Mouse (Mus musculus): Measurements from ENCODE around the gene Hlx.

The Hlx gene

DNA sequence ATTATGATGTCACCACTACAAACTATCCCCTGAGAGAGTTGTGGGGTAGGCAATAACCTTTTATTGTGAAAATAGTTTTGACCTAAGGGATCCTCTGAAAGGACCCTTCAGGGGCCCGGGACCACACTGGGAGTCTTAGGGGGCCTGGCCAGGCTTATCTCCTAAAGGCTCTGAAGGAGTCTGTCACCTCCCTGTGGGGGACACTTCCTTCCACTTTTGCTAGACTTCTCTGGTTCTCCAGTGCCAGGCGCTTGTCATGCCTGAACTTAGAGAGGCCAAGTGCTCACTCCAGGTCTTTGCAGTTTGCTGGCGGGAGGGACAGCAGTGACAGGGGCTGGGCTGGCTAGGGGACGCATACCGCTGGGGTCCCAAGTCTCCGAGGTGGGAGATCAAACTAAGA lies 16.3 kb downstream of the Hlx start:
- DNase-seq (ENCODE audit: low spot score): no peak

DNA sequence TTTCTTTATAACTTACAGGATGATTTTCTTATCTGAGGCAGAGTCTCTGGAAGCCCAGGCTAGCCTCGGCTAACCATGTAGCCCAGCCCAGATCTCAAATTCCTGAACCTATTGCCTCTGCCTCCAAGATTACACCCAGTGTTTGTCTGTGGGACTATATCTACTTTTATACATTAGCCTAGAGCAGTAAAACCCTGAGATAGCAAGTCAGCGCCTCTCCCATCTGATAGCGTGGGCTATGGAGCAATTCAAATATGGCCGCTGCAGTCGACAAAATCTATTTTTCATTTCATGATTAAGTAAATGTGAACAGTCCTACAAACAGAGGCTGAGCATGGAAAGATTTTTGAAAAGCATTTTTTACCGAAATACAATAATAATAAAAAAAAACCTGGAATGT lies 16.7 kb downstream of the Hlx start:
- DNase-seq (ENCODE audit: low spot score): no peak

DNA sequence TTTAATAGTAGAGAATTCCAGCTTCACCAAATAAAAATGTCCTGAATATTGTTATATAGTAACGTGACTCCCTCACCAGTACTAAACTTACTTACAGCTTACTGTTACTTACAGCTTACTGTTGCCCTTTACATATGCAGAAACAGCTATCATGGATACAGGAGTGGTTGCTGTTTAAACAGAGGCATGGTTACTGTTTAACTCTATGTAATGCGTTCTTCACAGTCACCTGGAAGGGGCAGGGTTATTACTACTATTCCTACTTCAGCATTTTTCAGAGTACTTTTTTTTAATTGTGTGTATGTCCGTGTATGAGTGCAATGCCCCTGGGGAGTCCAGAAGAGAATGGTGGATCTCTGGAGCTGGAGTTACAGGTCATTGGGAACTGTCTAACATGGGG lies 17.9 kb downstream of the Hlx start:
- no peak for DNase-seq (ENCODE audit: low spot score)

DNA sequence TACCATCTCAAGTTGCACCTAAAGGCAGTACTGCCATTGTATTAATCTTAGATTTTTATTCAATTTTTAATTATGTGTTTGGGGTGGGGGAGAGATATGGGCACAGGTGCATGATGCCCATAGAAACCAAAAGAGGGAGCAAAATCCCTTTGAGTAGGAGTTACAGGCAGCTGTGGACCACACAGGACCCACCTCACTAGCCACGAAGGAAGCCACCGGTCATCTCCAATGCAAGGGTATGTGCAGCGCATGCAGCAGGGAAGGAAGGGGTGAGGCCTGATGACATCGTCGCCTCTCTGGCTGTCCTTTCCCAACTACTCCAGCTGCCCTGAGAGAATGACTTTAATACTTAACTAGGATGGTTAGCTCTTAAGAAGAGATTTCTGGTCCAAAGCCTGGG lies 18.7 kb downstream of the Hlx start:
- DNase-seq (ENCODE audit: low spot score): no peak

DNA sequence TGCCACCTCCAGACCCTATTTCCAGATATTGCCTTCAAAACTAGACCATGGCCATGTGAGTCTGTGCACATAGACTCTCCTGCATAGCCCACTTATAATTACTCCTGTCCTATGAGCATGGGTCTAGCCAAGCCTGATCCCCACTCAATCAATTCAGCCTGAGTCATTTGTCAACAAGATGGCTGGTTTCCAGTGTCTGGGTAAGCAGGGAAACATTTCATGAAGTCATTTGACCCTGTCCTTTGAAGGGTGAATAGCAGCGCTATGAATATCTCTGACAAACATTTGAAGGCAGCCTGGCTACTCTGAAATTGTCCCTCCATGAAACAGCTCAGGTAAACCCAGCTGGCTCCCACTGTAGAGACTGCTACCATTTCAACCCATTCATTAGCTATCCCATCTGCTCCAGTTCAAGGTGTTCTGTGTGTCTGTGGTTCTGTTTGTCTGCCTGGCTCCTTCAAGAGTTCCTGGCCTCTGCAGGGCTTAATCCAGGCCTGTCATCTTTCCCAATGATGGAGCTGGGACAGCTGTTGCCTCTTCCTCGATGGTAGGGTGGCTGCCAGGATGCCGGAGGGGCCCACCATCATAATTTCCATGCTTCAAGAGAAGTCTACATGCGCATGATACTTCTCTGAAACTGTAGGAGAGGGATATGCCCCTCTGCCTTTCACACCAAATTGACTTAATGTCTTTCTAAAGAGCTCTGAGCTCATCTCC lies 24.7 kb downstream of the Hlx start:
- no peak for DNase-seq (ENCODE audit: low spot score)

DNA sequence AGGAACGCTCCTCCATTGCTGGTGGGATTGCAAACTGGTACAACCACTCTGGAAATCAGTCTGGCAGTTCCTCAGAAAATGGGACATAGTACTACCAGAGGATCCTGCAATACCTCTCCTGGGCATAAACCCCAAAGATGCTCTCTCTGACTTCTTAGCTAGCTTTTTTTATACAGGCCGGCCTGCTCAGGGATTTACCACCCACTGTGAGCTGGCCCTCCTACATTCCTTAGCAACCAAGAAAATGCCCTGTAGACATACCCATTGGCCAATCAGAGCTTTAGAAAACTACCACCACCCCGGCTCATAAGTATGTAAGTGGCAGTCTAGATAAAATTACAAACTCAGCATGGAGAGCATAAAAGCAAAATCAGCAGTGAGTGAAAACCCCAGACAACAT lies 27.5 kb downstream of the Hlx start:
- DNase-seq (ENCODE audit: low spot score): peak; percentile 3

DNA sequence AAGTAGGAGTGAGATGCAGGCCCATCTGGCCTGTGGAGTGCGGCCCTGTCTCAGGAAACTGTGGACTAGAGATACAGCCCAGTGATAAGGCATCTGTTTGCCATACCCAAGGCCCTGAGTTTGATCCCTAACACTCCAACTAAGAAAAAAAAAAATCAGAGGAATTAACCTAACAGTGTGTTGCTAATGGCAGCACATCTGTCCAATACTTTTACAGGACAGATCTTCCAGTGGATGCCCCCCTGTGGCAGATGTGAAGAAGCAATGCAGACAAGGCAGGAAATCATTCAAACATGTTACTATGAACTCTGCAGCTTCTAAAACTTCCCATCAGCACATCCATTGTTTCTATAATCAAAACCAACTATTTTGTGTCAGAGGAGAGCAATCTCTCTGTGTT lies 33.1 kb downstream of the Hlx start:
- DNase-seq (ENCODE audit: low spot score): no peak

DNA sequence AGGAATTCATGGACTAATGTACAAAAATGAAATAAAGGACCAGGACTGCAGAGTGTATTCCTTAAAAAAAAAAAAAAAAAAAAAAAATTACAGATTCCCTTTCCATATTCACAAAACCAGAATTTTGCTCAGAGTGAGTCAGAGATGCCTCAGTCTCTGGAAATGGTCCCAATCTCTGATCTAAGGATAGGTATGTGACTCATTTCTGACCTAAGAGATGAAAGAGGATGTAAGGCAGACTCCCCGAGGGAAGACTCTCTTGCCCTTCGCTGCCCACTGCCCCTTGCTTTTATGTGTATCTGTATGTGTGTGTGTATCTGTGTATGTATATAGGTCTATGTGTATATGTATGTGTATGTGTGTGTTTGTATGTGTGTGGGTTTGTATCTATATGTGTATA lies 37.0 kb downstream of the Hlx start:
- DNase-seq (ENCODE audit: low spot score): no peak

DNA sequence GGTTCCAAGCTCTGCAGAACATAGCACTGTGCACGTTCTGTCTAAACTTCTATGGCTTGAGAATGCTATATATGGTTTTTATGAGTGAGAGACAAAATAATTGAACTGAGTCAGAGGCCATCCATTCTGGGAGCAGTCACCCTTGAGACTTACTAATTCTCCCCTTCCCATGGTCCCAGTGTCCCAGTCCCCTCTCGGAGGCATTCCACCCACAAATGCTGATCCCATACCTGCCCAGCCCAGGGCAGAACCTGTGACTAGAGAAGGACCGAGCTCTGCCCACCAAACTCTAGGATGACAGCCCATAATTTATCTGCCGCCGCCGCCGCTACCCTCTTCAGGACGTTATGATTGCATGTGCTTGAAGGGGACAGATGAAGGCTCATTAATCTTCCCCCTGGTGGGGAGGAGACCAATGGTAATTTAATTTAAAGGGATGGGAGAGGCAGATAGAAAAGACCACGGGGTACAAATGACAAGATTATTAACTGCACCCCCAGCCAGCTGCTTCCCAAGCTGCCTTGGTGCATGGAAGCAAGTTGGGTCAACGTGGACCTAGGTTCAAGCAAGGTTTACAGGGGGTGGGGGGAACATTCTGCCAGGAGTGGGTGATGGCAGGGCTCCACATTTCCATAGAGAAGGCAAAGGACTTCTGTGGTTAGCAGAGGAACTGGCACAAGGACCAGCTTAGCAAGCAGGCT lies 40.1 kb downstream of the Hlx start:
- no peak for DNase-seq (ENCODE audit: low spot score)

DNA sequence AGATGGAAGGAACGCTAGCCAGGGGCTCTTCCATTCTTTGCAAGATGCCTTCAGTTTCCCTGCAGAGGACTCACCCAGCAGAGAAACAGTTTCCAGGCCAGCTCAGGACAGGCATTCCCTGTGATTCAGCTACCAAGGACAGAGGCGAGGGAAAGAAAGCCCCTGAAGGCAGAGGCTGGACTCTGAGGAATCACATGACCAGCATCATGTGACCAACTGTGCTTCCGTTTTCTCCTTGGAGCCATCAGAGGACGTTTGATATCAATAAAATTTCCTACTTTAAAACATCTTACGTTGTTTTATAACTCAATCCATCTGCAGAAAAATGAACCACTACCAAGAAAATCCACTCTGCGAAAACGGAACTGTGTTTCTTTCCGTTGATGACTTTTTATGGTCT lies 41.2 kb downstream of the Hlx start:
- DNase-seq (ENCODE audit: low spot score): no peak

DNA sequence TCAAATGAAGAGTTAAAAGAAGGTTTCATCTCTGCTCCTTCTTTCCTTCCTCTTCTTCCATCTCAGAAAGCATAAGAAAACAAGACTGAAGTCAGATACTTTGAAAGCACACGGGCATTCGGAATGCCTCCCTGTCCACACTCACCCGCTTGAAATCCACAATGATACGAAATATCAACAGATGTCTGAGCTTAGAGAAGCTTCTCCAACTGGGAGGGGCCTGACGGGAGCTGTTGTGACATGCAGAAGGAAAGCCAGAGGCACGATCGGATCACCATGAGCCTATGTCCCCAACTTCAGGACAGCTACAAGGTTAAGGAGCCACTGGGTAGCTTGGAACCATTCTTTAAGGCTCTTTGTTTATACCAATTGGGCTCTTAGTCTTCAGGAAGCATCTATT lies 44.4 kb downstream of the Hlx start:
- no peak for DNase-seq (ENCODE audit: low spot score)

DNA sequence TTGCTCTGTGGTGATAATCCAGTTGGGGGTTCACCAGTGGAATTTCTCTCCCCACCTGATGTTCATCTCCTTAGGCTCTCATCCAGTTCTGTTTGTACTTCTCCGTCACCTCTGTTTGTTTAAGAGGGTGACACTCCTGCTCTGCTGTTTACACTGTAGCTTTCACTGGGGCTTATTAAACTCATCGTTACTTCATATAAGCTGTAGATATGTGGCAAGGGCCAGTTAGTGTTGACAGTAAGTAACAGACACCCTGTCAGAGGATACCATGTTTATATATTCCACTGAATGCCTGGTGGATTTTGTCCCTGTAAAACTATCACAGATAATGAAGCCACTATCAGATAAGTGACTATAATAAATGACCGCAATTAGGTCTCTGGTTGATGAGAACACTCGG lies 44.9 kb downstream of the Hlx start:
- DNase-seq (ENCODE audit: low spot score): no peak

DNA sequence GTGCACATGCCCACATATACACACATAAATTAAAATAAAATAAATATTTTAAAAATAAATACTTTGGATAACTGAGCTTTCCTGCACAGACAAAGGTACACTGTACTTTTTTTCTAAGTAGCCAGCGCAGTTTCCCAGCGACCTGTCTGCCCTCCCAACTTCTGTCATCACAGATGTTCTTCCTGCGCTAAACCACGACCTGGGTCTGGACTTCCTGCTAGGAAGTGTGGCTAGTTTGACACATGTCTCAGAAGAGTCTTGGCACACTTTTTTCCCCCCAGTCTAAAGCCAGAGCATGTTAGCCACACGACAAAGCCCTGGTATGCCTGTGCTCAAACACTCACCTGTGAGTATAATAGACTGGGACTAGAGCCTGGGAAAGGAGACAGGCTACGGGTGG lies 48.9 kb downstream of the Hlx start:
- DNase-seq (ENCODE audit: low spot score): no peak

DNA sequence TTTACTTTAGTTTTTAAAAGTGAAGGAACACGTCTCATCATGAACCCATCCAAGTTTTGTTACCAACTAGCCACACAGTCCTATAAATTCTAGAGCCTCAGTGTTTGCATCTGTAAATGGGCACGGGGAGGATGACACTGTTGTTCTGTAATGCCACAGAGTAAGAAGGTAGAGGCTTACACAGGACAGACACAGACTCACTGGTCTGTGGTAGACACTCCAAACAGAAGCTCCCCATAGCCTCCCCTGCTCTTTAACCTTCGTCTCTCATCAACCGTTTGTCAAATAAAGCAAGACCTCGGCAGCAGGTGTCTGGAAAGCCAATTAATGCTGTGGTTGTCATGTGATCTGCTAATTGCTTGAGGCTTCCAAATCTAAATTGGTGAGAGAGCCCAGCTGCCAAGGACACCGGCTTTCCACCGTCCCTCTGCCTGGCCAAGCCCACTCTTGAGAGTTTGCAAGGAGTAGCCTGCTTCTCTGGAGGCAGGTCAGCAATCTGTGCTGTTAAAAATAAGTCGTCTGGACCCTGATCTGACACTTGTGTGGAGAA lies 52.9 kb downstream of the Hlx start:
- DNase-seq (ENCODE audit: low spot score): no peak

DNA sequence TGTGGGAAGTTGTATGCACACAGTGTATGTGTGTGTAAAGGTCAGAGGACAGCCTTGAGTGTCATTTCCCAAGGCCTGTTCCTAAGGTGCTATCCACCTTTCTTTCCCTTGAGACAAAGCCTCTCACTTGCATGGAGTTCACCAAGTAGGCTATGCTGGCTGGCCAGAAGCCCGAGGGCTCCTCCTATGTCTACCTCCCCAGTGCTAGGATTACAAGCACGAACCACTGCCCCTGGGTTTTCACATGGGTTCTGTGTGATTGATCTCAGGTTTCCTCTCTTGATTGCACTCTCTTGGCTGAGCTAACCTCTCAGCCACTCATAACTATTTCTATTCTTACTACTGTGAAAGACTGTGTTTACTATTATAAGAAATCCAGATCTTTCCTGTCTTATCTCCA lies 54.8 kb downstream of the Hlx start:
- no peak for DNase-seq (ENCODE audit: low spot score)
